Mouse (Mus musculus) spleen, postnatal 14 days (tissue): ENCODE data around the gene Gm8660.
"Not testable (repeated sequence)": the region's sequence is repeated elsewhere in the genome, so short reads cannot be mapped to it uniquely, and the experiment has no call there.

Source experiments
- DNase-seq, 2 experiments: peaks; one replicate each; pipeline ENCODE4 v3.0.0; 2021 to 2022; ENCODE audit warnings: low spot score in 2 of 2

Gm8660 gene

DNA sequence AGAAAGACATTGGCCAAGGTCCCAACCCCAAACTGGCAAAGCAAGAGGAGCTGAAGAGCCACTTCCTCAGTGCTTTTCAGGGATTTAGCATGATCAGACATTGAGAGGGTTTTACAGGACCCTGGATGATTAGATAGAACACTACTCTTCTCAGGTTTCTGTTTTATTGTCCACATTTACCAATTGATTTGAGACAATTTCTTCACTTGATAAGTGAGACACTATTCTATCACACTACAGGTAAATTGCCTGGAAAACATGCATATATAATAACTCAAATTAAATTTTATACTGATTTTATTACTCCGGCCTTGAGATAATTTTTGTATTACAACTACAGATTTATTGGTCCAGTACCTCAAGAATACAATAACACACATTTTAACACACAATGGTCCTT, at the start of gene Gm8660:
Gene Gm8660, minus strand, starts transcription at position 101 of the 400 bp plus-strand sequence.
- DNase-seq, result not testable (repeated sequence)

- not testable (repeated sequence) for DNase-seq
Measured at GRCm38 (mm10) chr7:22413283-22413682, 42.4 kb upstream of the Gm8660 start, which contains the start of gene Vmn1r148. Gene Vmn1r148 (plus strand): TSS chr7:22413583.

GRCm38 (mm10) chr7:22329617-22330016, 41.2 kb downstream of the Gm8660 start, which contains the start of gene Gm4187:
Gene Gm4187 (minus strand): TSS chr7:22329717.
- DNase-seq, result not testable (repeated sequence)
